Mouse (Mus musculus) regulatory T cell (primary cell): ENCODE data around the gene Cenpf.

Source experiments
- in situ Hi-C: fragments of 300-600 bp; cut with MboI, MseI; formaldehyde crosslinking; loops from one replicate; pipeline ENCODE4 v1.15.1; 2025; ENCODE audit warnings: high pct_unique_total_duplicates

Gene Cenpf

DNA sequence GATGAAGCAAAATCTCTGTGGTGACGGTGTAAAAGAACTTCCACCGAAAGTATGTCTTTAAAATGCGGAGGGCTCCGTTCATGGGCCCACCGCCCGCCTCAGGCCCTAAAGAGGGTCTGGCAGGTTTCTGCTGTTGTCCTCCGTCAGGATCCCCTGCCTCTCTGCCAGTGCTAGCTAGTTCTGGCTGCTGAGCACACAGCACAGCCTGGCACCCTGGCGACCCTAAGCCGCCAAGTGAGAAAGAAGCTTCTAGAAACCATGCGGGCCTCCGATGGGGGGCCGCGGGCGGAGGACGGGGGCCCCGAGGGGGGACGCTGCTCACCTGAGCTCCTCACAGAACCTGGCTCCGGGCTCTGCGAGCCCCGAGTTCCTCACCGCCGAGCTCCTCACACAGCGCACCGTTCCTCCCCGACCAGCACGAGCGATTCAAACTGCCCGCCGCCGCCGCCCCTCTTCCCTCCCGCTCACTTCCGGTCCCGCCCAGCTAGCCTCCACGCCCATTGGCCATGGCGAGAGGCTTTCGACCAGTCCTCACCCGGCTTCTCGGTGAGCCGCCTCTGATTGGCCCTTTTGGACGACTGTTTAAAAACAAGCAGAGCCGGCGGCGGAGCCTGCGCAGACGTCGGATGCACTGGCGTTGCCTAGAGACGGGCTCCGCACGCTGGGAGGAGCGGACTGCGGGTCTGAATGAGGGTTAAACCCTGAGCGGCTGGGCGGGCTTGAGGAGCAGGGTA, at the start of gene Cenpf:
Gene Cenpf, minus strand, starts transcription at position 433 of the 734 bp plus-strand sequence.
- in situ Hi-C loops, result no loop called here

DNA sequence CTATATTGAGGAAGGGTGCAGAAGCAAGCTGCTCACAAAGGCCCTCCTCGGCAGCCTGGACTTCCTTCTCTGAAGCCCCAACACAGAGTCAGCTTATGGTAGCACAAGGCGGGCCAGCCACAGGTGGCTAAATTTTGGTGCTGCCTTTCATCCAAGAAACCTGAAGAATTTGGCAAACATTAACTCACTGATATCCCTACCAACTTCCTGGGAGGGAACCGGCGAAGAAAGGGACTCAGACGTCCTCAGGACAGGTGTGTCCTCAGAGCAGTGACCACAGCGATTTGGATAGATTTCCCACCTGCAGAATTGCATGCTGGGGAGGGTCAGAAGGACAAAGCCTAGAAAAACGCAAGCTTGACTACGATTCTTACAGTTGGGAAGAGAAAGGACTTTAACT, 44.3 kb upstream of the Cenpf start:
- in situ Hi-C loops, result no loop called here

DNA sequence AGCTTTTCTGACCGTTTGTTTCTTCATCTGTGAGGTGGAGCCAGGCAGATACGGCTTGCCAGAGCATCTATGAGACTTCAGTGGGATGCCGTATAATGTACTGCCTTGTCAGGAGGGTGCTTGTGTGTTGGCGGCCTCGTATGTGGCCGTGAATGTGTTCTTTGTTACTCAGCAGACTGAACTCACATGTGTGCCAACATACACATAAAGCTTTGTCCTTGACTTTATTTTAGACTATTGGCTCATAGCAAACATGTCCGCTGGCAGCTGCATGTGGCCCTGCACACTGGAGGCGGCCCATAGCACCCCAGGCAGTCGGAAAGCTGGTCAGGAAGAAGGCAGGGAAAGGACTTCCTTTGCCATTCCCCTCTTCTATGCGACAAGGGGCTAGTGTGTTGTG, 43.8 kb upstream of the Cenpf start:
- in situ Hi-C loops, result no loop called here

DNA sequence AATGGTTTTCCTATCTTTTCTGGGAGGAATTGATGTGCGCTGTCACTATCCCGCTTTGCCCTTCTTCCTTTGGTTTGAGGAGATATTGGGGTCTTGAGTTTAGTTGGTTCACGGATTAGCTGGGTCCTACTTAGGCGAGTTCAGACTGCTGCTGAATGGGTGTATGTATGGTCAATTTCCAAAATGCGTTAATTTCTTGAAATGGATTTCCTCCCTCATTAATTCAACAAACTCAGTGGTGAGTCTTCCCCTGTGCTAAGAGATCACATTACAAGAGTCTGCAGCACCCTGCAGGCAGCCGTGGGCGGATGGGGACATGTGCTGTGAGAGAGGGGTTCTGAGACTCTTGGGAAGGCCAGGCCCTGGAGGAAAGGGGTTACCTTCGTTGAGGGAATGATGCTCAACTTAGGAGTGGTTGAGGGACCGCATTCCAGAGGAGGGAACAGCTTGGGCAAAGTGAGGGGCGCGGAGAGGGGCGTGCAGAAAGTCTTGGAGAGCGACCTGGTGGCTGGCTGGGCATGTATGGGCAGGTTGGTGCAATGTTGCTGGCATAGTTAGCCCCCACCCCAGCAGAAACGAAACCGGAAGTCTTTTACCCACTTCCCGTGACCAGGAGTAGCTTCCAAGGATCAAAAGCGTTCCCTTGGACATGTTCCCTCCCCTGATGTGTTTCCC, 41.4 kb upstream of the Cenpf start:
- in situ Hi-C loops, result no loop called here

DNA sequence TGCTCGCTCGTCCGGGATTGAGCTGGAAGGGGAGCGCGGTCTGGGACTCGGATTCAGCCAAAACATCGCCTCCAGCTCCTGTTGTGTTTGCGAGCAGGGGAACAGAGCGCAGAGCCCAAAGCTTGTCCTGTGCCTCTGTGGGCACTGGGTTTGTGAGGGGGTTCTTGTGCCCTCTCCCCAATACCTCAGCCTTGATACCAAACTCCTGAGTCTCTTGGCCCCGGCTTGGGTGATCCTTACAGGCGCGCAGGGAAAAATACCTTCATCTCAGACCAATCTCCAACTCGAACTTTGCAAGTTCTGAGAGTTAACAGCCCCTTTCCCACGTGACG, 40.9 kb upstream of the Cenpf start:
- in situ Hi-C loops, result no loop called here

DNA sequence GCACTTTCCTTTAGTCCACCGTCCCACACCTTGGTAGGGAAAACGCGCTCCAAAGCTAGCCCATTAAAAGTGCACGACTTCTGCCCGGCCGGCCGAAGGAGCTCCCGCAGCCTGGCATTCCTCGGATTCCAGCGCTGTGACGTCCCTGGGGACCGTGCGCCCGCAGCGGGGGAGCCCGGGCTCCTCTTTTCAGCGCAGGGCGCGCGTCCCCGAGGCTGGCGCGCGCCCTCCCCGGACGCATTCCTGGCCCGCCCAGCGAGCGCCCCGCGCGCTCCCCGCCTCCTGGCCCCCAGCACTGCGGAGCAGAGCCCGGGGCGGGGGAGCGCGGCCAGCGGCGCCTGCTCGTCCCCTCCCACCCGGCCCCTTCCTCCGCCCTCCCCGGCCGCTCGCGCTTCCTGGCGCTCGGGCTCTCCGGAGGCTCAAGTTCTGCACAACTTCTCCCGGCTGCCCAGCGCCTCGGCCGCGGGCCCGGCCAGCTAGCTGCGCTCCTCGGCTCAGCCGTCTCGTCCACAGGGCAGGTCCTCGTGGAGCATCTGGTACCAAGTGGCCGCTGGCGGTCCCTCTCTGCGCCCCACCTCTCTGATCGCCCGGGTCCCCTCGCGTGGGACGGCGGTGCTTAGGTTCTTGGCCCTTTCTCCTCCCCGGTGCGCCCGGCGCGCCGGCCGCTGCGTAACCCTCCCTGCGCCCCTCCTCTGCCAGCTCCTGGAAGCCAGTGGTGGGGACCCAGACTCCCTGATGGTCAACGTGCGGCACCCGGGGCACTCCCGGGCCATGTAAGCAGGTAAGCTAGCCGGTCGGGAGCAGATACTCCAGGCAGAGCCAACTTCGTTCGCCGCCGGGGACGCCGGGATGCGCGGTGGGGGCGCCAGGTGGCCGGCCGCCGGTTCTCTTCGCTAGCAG, 40.2 kb upstream of the Cenpf start, which contains the start of gene Ptpn14:
Gene Ptpn14, plus strand, starts transcription at position 385 of the 900 bp plus-strand sequence.
- in situ Hi-C loops, result no loop called here

DNA sequence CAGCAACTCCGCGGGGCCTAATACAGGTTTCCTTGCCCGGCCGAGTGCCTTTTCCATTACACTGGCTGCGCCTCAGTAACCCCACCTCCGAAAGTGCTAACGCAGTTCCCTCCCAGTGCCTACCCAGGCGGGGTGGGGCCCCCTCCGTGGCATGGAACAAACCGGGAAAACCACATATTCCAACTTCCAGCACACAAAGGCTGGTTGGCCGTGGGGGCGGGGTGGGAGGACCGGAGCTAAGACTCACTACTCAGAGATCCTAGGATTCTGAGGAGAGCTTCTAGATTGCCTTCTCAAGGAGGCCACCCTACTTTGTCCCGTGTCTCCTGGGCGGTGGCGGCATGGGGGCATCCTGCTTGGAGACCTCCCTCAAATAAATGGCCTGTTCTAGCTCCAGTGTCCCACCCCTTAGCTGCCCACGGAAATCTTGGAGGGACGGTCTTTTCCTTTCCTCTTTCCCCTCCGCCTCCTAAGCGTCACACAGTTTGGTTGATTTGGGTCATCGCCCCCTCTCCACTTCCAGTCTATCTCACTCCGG, 39.5 kb upstream of the Cenpf start:
- in situ Hi-C loops, result no loop called here

DNA sequence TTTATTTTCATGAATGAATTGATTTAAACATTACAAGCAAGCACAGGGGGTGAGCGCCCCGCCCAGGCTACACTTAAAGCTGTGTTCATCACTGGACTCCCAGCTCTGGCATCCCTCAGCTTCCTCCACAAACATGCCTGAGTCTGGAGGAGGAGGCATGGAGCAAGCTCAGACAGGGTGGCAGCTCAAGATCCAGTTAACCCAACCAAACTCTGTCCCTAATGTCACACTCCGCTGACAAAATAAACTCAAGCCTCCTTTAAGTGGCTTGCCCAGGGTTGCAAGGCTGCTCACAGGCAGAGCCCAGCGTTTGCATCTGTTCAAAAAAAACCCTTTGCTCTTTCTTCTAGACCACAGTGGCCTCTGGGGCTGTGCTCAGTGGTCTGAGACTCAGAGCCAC, 38.2 kb upstream of the Cenpf start:
- in situ Hi-C loops, result no loop called here

DNA sequence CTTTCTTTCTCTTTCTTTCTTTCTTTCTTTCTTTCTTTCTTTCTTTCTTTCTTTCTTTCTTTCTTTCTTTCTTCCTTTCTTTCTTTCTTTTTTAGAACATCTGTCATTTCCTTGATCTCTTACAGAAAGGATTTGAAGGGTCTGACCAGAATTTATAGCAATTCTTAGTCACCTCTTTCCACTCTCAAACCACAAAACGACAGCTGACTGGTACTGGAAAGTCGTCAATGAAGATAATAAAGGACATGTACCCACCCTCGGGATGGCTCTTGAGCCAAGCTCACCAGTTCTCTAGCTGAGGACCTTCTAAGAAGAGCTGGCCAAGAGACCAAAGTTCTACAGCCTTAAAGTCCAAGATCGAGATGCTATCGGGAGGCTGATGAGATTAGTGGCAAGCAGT, 30.7 kb upstream of the Cenpf start:
- in situ Hi-C loops, result no loop called here

DNA sequence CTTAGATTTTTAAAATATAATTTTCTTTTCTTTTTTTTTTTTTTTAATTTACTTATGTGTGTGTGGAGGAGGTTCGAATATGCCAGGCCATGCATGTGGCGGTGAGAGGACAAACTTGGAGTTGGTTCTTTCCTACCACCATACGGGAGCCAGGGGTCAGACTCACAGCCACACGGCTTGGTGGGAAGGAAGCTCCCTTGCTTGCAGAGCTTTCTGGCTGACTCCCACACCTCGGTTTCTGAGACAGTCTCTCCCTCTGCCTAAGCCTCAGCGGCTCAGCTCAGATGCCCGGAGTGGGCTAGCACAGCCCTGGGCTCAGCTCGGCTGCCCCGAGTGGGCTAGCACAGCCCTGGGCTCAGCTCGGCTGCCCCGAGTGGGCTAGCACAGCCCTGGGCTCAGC, 29.7 kb upstream of the Cenpf start:
- in situ Hi-C loops, result no loop called here

DNA sequence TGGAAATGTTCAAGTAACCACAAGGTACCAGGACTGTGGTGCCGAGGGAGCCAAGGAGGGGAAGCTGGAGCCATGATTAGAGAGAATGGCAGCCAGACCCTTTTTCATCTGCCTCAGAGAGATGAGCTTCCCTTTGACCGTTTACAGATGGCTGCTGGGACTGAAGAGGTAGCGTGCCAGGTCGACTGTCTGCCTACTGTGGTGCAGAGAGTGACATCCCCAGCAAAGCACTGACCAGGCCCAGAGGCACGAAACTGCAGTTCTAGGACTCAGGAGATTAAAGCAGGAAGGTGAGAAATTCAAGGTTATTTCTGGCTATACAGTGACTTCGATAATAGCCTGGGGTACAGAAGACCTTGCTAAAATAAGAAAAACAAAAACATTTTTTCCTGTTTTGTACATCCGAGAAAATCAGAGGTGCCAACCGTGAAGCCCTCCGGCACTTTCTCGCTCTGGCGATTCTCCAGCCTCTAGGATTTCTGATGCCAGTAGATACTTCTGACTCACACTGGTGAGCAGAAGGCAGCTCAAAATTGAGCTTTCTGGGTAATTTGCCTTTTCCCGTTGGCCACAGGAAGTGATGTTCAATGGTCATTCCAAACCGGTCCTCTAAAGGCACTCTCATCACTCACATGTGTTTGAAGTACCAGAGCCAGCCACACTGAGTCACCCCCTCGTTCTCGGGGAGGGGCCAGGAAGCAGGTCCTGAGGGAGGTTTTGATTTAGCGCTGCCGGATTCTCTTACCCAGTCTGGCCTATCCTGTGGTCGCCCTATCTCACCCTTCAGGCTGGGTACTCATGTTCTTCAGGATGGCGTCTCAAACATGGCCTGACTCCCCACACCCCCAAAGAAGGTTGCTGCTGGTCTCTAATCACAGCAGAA, 28.3 kb upstream of the Cenpf start:
- in situ Hi-C loops, result no loop called here

DNA sequence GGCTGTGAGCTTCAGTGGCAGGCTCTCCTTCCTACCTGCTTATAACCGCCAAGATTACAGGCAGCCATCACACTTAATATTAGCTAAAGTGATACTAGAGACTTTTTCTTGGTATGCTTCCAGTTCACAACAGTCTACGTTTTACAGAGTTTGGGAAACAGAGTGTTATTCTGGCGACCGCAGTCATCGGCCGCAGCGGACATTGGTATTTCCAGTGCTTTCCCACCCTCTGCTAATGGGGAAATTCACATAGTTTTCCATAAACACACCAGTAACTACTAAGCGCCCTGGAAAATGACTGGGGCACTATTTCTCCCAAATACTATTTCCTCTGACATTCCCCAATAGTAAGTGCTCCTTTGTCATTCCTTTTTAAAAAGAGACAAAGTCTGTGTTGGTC, 21.1 kb upstream of the Cenpf start:
- in situ Hi-C loops, result no loop called here

DNA sequence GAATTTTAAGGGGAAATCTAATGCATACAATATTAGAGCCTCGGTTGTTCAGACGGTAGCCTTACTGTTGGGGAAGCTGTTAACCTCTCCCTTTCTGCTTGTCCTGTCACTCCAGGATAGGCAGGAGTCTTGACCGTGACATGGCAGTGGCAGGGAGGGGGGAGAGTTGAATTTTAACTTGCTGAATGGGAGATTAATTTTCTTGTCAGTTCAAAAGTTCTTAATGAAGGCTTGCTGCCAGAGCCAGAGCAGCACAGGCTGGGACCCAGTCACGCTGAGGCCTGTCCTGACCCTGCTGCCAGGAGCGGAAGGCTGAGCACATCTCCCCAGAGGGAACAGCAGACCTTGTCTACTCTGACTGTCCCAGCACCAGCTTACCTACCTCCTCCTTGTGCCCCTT, 19.5 kb upstream of the Cenpf start:
- in situ Hi-C loops, result no loop called here

DNA sequence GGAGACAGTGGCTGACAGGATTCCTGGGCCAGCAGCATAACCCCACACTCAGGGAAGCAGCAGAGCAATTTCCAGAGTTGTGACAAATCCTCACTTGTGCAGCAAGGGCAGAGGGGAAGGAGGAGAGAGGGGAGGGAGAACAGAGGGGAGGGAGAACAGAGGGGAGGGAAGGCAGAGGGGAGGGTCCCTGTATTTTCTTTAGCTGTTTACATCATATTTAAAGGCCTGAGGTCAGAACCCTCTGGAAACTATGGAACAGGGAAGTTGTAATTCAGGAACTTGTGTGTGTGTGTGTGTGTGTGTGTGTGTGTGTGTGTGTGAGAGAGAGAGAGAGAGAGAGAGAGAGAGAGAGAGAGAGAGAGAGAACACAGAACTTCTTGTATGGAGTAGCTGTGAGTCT, 19.1 kb upstream of the Cenpf start:
- in situ Hi-C loops, result no loop called here

DNA sequence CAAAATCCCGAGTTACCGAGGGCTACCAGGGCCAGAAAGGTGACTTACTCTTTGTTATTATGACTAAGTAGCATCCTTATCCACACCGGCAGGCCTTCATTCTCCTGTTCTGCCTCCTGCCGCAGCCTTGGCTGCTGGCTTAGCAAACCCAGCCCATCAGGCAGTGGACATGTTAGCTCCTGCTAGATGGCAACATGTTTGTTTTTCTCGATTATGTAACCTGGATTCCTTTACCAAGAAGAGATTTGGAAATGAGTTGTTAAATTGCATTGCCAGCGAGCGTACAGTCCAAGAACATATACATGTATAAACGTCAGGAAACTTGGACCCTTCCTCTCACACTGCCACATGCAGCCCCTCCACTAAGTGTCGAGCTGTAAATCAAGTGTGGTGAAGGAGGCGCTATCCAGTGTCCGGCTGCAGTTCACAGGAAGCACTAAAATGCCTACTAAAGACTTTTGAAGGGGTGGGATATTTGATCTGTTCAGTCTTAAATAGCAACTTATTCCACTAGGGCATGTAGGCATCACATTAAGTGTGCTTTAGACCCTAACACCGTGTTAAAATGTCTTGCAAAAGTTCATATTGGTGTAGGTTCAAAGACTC, 18.3 kb upstream of the Cenpf start:
- in situ Hi-C loops, result no loop called here

DNA sequence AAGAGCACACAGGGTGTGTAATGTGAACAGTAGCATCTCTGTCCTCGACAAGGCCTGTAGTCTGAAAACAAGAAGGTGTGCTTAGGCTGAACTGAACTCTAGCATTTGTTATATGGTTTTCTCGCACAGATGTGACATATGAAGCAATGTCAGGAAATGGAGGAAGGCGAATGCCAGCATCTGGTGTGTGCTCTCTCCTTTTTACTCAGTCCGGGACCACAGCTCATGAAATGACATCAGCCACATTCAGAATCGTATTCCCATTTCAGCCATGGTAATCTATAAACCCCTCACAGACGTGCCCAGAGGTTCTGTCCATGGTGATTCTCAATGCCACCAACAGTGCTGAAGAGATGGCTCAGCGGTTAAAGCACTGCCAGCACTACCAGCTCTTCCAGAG, 15.7 kb upstream of the Cenpf start:
- in situ Hi-C loops, result loop anchor here (5.0 kb wide), 1 partner anchor 269 kb away; no protein-coding TSS in a partner anchor

DNA sequence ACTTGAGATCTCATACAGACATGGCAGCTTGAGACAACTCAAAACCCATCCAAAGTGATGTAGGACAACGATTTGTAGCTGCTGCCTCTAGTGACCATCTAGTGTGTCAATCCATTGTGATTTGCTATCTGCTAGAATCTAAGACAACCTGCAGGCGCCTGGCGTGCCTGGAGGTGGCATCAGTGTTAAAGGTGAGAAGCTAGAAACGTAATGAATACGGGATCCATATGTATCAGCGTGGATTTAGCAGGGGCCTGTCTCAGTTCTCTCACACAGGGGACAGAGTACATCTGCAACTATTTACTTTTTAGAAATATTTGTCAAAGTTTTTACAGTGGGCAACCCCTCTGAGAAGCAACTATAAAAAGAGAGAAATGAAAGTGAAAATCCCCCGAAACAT, 15.3 kb upstream of the Cenpf start:
- in situ Hi-C loops, result loop anchor here (5.0 kb wide), 1 partner anchor 269 kb away; no protein-coding TSS in a partner anchor

DNA sequence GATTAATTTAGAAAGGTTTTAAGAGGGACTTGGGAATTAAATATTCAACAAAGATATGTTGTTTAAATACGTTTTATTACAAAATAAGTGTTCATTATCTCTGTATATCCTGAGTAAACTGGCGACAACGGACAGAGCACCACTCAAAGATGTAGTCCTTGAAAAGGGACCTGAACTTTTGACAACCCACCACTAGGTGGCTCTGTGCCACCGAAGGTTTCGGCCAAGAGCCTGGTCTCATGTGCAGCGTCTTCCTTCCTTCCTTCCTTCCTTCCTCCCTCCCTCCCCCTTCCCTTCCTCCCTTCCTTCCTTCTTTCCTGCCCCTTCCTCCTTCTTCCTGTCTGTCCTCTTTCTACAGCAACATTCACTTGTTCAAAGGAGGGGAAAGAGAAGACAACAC, 13.1 kb upstream of the Cenpf start:
- in situ Hi-C loops, result loop anchor here (5.0 kb wide), 1 partner anchor 271 kb away; no protein-coding TSS in a partner anchor

DNA sequence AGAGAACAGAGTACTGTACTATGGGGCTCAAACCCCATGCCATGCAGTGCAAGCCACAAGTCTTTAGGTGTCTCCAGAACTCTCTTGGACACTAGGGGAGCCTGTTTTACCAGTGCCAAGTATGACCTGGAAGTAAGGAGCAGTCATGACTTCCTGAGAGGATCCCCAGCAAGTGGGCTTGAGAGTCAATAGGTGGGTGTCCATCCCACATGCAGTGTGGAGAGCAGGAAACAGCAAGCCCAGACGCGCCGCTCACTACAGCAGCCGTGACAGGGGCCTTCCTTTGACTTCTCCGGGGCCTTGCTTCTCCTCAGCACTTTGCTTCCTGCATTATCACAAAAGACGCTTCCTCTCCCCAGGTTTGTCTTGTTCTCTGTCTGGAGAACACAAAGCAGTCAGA, 12.3 kb upstream of the Cenpf start:
- in situ Hi-C loops, result loop anchor here (5.0 kb wide), 1 partner anchor 272 kb away; no protein-coding TSS in a partner anchor

DNA sequence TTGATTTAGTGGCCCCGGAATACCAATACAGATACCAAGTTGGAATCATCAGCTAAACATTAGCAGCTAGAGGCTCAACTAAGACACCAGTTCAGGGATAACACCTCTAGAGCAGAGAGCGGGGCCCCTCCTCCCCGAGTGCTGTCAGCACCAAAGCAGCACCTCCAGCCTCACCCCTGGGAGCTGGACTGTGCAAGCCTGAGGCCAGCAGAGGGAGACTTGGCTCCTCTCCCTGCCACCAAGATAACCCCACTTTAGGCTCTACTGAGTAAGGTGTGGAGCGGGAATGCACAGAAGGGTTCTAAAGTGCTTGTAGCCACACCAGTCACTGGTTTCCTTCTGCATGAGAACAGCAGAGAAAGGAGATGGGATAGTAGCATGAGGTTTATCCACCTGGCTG, 10.5 kb upstream of the Cenpf start:
- in situ Hi-C loops, result loop anchor here (5.0 kb wide), 1 partner anchor 224 kb away; the partner anchor contains the start of gene Smyd2
